Mouse (Mus musculus) liver, embryonic 14.5 days (tissue): ENCODE measurements at regions not wholly inside any gene's neighbourhood (a gene's known extent, or its start where the extent isn't known, plus 50 kb on each side); places are given as distances from the start of the nearest gene placed in this dataset.

Experiments
- ATAC-seq: fragments of 200-750 bp; cut with Nextera tagmentation; 2 replicates; pipeline ENCODE4 v1.8.0; 2017; ENCODE audit warnings: moderate number of reproducible peaks, mild to moderate bottlenecking, moderate library complexity; ENCODE audit not compliant: insufficient read depth
- DNase-seq, 3 experiments: peaks; one replicate each; pipeline ENCODE4 v3.0.0-alpha.2; 2012 to 2013; ENCODE audit warnings: low read depth in 3 of 3, low spot score in 3 of 3
- H3K27ac ChIP-seq: fragments of 300-500 bp; sonication (generic); 2 replicates; pipeline ENCODE4 v1.5.1; 2014; ENCODE audit warnings: moderate library complexity, mild to moderate bottlenecking, control low read depth, inconsistent platforms
- H3K27me3 ChIP-seq: fragments of 300-500 bp; sonication (generic); 2 replicates; pipeline ENCODE4 v1.6.1; 2014; ENCODE audit warnings: mild to moderate bottlenecking, low read length, moderate library complexity; ENCODE audit not compliant: control insufficient read depth, insufficient read depth
- H3K36me3 ChIP-seq: fragments of 300-500 bp; sonication (generic); replicated peaks from 2 replicates; pipeline ENCODE4 v1.6.1; 2014; ENCODE audit warnings: low read depth; ENCODE audit not compliant: control insufficient read depth, insufficient read depth
- H3K4me1 ChIP-seq, 2 experiments: fragments of 200-500 bp in 1 of 2; fragments of 300-500 bp in 1 of 2; sonication (generic) in 1 of 2; replicated peaks; 2 replicates each; pipeline ENCODE4 v1.6.1; 2012 to 2014; ENCODE audit warnings: antibody characterized with exemption in 1 of 2, inconsistent platforms in 1 of 2, low read length in 1 of 2; ENCODE audit not compliant: control insufficient read depth in 2 of 2, insufficient read depth in 2 of 2
- H3K4me2 ChIP-seq: fragments of 300-500 bp; sonication (generic); 2 replicates; pipeline ENCODE4 v1.6.1; 2014; ENCODE audit warnings: low read depth, mild to moderate bottlenecking, control low read depth, moderate library complexity
- H3K4me3 ChIP-seq, 2 experiments: fragments of 200-500 bp in 1 of 2; fragments of 300-500 bp in 1 of 2; sonication (generic) in 1 of 2; 2 replicates each; pipeline ENCODE4 v1.5.1; 2012 to 2014; ENCODE audit warnings: low read depth in 2 of 2, low read length in 2 of 2, mild to moderate bottlenecking in 2 of 2, control low read depth in 1 of 2, inconsistent platforms in 1 of 2, moderate library complexity in 1 of 2; ENCODE audit not compliant: insufficient read depth in 1 of 2
- H3K9ac ChIP-seq: fragments of 300-500 bp; sonication (generic); replicated peaks from 2 replicates; pipeline ENCODE4 v1.6.1; 2014; ENCODE audit warnings: mild to moderate bottlenecking, control low read depth, moderate library complexity
- H3K9me3 ChIP-seq: fragments of 300-500 bp; sonication (generic); 2 replicates; pipeline ENCODE4 v1.6.1; 2016; ENCODE audit warnings: low read length, mixed read lengths; ENCODE audit not compliant: control insufficient read depth
- CTCF ChIP-seq: IDR thresholded peaks from 2 replicates; pipeline ENCODE4 v1.5.1; 2016; ENCODE audit warnings: antibody characterized with exemption, low read depth, control low read depth
- EP300 ChIP-seq: IDR thresholded peaks from 2 replicates; pipeline ENCODE4 v1.6.1; 2016; ENCODE audit warnings: antibody characterized with exemption, low read depth
- WGBS: fragments of 180-500 bp; shearing (Covaris S2); extraction: QIAGEN DNeasy Blood & Tissue Kit; methylation state at CpG from one replicate; pipeline ENCODE4 v1.1.7; 2014; ENCODE audit not compliant: insufficient replicate concordance; 5-methylcytosine and 5-hydroxymethylcytosine counted together

DNA sequence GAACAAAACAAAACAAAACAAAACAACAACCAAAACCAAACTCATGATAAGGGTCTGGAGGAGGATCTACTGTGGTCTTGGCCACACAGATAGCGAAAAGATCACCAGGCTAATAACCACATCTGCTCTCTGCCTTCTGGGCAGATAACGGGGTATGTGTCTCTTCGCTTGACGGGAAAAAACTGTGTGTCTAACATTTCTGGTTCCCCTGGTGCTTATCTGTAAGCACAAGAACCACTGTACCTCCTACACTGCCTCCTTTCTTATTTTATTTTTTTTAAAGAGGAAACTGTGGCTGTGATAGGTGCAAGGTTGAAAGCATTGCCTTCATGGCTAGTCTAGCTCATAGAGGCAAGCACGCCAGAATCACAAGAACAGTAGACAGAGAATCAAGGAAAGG is 67.8 kb downstream of the Gm5426 start:
- H3K36me3 ChIP-seq = no peaks in the 10 kb centered on the region
- H3K4me2 ChIP-seq = peak overlapping the region; percentile 32
- no peak overlapping the region for H3K9ac ChIP-seq
- H3K27ac ChIP-seq = no peak overlapping the region
- WGBS = 10% methylated on average over 5 of the region's 5 CpGs
- no peak overlapping the region for H3K4me3 ChIP-seq
- ATAC-seq (peak; percentile 86), DNase-seq (peak; percentile 45 to 58 (median 58))
- no peaks in the 10 kb centered on the region for H3K9me3 ChIP-seq
- TF ChIP-seq CTCF (no peak), EP300 (peak; percentile 88)
- H3K4me1 ChIP-seq = peaks cover 10 to 33% of the 10 kb centered on the region in 2 experiments
- H3K27me3 ChIP-seq = no peaks in the 10 kb centered on the region

DNA sequence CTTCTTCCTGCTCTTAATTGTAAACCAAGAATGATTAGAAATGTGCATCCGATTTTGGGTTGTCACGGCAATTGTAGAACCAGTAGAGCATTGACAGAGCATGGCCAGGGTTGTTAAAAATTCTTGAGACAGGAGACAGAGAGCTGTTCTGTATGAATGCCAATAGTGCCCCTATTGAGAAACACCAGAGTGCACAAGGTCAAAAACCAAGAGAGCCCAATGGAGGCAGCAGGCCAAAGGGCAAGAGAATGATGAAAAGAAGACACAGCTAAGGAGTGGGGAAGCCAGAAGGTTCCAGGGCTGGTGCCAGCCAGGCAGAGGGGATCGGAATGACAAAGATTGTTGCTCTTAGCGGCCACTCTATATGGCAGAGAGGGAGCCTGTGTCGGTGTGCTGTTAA is 72.8 kb downstream of the Gm5426 start:
- H3K4me1 ChIP-seq = peaks cover 4 to 8% of the 10 kb centered on the region in 2 experiments; a peak in 3 of 4 replicates
- no peaks in the 10 kb centered on the region for H3K27me3 ChIP-seq
- H3K9ac ChIP-seq = no peak overlapping the region
- no peak for DNase-seq
- H3K4me3 ChIP-seq = no peak overlapping the region
- H3K9me3 ChIP-seq = no peaks in the 10 kb centered on the region
- H3K4me2 ChIP-seq = no peak overlapping the region
- no peak for ATAC-seq
- no peak for TF ChIP-seq CTCF
- no peak for TF ChIP-seq EP300
- H3K36me3 ChIP-seq = no peaks in the 10 kb centered on the region
- 74% methylated on average over 5 of the region's 5 CpGs for WGBS
- no peak overlapping the region for H3K27ac ChIP-seq

DNA sequence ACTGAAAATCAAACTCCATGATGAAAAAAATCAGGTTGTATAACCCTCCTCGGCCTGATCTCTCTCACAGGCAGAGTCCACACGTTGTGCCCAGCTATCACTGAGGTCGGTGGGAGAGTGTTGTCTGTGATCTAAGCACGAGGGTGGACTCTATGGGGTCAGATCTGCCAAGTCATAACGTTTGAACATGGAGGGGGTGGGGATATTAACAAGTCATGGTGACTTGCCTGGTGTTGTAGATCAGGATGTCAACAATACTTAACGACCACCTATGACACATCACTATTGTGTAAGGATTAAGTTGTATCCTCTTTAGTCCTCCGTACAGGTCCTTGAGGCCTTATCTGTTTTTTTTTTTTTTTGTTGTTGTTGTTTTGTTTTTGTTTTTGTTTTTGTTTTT is 74.8 kb downstream of the Gm5426 start:
- Histone ChIP-seq H3K27ac (no peak overlapping the region), H3K9ac (no peak overlapping the region), H3K9me3 (no peaks in the 10 kb centered on the region), H3K27me3 (no peaks in the 10 kb centered on the region), H3K4me1 (peaks cover 0 to 4% of the 10 kb centered on the region in 2 experiments; a peak in 2 of 4 replicates), H3K4me3 (no peak overlapping the region), H3K4me2 (no peak overlapping the region), H3K36me3 (no peaks in the 10 kb centered on the region)
- no peak for DNase-seq
- TF ChIP-seq EP300 (no peak), CTCF (no peak)
- 30% methylated on average over 7 of the region's 7 CpGs for WGBS
- ATAC-seq = no peak

DNA sequence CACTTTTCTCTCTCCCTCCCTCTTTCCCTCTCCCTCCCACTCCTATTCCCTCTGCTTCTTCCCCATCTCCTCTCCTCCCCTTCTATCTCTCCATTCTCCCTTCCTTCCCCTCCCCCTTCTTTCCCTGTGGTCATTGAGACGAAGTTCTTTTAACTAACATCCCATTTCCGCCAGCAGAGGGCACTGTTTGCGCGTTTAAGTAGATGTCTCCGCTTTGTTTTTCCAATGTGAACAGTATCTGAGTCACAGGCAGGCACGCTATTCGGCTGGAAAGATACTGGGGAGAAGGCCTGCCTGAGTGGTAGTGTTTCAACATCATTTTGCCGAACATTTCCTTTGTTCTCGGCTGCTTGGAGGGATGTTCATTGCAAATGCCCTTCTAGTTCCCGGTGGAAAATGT is 77.5 kb downstream of the Gm5426 start:
- ATAC-seq = no peak
- WGBS = 2% methylated on average over 10 of the region's 10 CpGs

DNA sequence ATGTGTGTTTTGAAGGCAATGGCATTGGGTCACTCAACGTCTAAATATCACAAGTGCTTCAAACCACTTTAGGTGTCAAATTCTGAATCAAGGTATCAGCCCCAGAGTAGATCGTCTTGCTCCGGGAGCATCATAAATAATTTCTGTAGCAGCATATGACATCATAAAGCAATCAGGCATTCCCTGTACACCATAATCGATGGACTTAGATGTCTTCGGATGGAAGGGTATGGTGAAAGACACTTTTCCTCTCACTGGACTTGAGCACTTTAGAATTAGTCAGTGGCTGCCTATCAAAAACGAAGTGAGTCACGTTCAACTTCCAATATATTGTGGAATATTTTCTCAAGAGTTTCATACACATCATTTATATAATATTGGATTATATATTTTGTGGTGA is 77.9 kb downstream of the Gm5426 start:
- ATAC-seq (no peak), DNase-seq (no peak)
- H3K4me1 ChIP-seq = no peaks in the 10 kb centered on the region
- no peak overlapping the region for H3K27ac ChIP-seq
- no peak overlapping the region for H3K4me3 ChIP-seq
- no peaks in the 10 kb centered on the region for H3K9me3 ChIP-seq
- H3K27me3 ChIP-seq = no peaks in the 10 kb centered on the region
- WGBS = 65% methylated on average over 7 of the region's 7 CpGs
- no peak overlapping the region for H3K9ac ChIP-seq
- TF ChIP-seq CTCF = no peak
- no peak for TF ChIP-seq EP300
- H3K4me2 ChIP-seq = no peak overlapping the region
- no peaks in the 10 kb centered on the region for H3K36me3 ChIP-seq

More for the DNA sequence above, 77.5 kb downstream of the Gm5426 start:
- TF ChIP-seq CTCF (peak; percentile 82), EP300 (no peak)
- no peaks in the 10 kb centered on the region for H3K4me1 ChIP-seq
- H3K9me3 ChIP-seq = no peaks in the 10 kb centered on the region
- H3K36me3 ChIP-seq = no peaks in the 10 kb centered on the region
- peak; percentile 58 to 69 (median 62) for DNase-seq
- no peaks in the 10 kb centered on the region for H3K27me3 ChIP-seq
- no peak overlapping the region for H3K27ac ChIP-seq
- H3K9ac ChIP-seq = no peak overlapping the region
- H3K4me3 ChIP-seq = no peak overlapping the region
- H3K4me2 ChIP-seq = no peak overlapping the region
